In the genomic region with DNA sequence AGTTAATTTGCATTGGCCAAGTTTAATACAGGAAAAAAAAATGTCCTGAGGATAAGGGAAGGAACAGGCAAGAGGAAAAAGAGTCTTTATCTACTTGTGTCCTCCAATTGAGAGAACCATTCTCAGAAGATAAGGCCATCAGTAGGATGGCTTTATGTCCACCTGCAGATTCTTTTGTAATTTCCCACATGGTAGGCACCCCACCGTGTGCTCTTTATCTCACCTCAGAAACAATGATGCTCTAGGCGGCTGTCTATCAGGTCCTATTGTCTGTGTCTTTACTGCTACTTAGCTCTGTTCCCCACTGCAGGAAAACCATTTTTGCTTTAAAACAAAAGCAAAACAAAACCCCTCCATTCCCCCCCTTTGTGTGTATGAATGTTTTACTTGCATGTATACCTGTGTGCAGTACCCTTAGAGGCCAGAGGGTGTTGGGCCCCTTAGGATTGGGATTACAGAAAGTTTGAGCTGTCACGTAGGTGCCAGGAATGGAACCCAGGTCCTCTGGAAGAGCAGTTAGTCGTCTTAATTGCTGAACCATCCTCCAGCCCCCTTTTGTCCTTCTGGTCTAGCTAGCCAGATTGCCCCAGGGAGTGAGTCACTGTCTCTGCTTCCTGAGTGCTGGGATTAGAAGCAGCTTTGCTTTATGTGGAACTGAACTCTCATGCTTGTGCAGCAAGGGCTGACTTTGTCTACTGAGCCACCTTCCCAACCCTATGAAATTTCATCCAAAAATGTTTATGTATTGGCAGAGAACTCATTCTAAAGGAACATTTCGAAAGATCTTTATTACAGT, we compare ENCODE assay signal across 16 mouse cellular contexts.
DNase-seq lines count a peak whose midpoint lies in the region.
"Had no signal": no experiment of that assay in that cellular context is flagged by ENCODE, and none has a peak within 500 bp of the region (broad histone marks: within the 10 kb centered on the region; RNA-seq: fewer than 3 reads in every experiment).

No protein-coding gene starts in this region.

- DNase-seq in ES-CJ7 (ENCODE audit: low read depth, low spot score), result peak; percentile 50
- peak; percentile 46 for DNase-seq in NIH3T3 (ENCODE audit: low read depth)
- DNase-seq in ZHBTc4 (ENCODE audit: low read depth, low spot score), result peak; percentile 60
- no peak for DNase-seq in thymus, postnatal 14 days
- no peak for DNase-seq in cerebellum, postnatal 25 days
- DNase-seq in embryo, embryonic 10.5 days (ENCODE audit: low spot score), result no peak
- DNase-seq: adrenal gland, adult 2 months; adrenal gland, postnatal 14 days; cerebellum, adult 11 months; cerebellum, adult 2 months; cerebellum, adult 9-11 months; cerebellum, postnatal 36 days; gastrocnemius, postnatal 25 days; heart, postnatal 10 days; heart, postnatal 36 days; kidney, adult 18-20 months had no signal

Comparison
In these comparisons a context has a peak if more than half of its experiments do, and no peak if none do; other contexts are left out.
1. DNase-seq: peak in ES-CJ7 (single experiment), NIH3T3 (single experiment) and ZHBTc4 (single experiment); none in thymus, postnatal 14 days (single experiment), cerebellum, postnatal 25 days (0 of 2) and embryo, embryonic 10.5 days (single experiment).